Mouse (Mus musculus): ENCODE results near the gene Ano4. TPM values are rescaled to one million over a fixed set of nuclear protein-coding genes. Genes with fewer than 3 reads are reported as not detected.
"Not testable (repeated sequence)": the region's sequence is repeated elsewhere in the genome, so short reads cannot be mapped to it uniquely, and the experiment has no call there.

The Ano4 gene
- polyA plus RNA-seq, 1 experiment from 2014 or later: 0.99 TPM

DNA sequence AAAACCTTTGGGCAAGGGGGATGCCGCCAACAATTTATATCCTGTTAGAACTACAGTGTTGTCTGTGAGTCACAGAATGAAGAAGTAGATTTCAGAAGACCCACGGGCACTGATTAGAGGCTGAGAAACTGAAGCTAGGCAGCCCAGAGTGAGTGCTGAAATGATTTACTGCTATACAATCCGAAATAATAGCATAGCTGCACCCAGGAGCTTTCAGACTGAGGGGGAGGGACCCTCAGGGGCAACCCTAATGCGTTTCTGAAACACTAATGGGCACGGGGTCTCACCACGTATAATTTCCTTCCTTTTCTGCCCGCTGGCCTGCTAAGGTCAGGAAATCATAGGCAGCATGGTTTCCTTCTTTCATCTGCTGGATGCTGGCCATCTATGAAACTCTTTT, 242.5 kb downstream of the Ano4 start:
- Histone ChIP-seq H3K4me1 (ENCODE audit: insufficient read depth) (no peaks in the 10 kb centered on the region), H3K4me2 (no peak overlapping the region), H3K27ac (ENCODE audit: low read depth) (no peak overlapping the region), H3K4me3 (ENCODE audit: low read depth, low read length) (no peak overlapping the region), H3K9me3 (ENCODE audit: low read depth, low read length) (no peaks in the 10 kb centered on the region), H3K27me3 (ENCODE audit: insufficient read depth, low read length) (no peaks in the 10 kb centered on the region), H3K36me3 (ENCODE audit: insufficient read depth) (no peaks in the 10 kb centered on the region), H3K9ac (no peak overlapping the region)
- ATAC-seq (ENCODE audit: insufficient read depth) (no peak), DNase-seq (peak; percentile 4)
- TF ChIP-seq CTCF (IDR thresholded peaks at IDR 0.05; ENCODE audit: low read depth): no peak
- WGBS: 42% methylated on average over 7 of the region's 7 CpGs

DNA sequence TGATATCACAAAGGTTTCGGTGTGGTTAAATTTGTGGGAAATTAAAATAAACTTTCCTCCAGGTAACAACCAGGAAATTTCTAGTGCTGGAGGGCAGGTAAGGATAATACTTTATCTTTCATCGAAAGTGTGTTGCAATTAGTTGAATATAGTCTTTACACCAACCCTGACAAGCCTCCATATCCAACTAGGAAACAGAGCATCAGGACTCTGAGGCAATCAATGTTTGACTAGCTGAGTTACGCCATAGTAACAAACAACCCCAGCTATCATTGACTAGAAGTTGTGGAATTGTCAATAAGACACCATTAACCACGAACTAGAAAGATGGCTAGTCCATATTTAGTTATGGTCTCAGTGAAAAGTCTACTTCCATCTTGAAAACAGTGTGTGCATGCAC, 246.4 kb downstream of the Ano4 start:
- H3K27me3 ChIP-seq (ENCODE audit: insufficient read depth, low read length): no peaks in the 10 kb centered on the region
- H3K4me2 ChIP-seq: no peak overlapping the region
- no peak for TF ChIP-seq CTCF (IDR thresholded peaks at IDR 0.05; ENCODE audit: low read depth)
- H3K36me3 ChIP-seq (ENCODE audit: insufficient read depth): no peaks in the 10 kb centered on the region
- no peak overlapping the region for H3K4me3 ChIP-seq (ENCODE audit: low read depth, low read length)
- 70% methylated on average over 4 of the region's 4 CpGs for WGBS
- no peak overlapping the region for H3K9ac ChIP-seq
- no peaks in the 10 kb centered on the region for H3K9me3 ChIP-seq (ENCODE audit: low read depth, low read length)
- no peak for ATAC-seq (ENCODE audit: insufficient read depth)
- H3K27ac ChIP-seq (ENCODE audit: low read depth): no peak overlapping the region
- DNase-seq: no peak
- no peaks in the 10 kb centered on the region for H3K4me1 ChIP-seq (ENCODE audit: insufficient read depth)

DNA sequence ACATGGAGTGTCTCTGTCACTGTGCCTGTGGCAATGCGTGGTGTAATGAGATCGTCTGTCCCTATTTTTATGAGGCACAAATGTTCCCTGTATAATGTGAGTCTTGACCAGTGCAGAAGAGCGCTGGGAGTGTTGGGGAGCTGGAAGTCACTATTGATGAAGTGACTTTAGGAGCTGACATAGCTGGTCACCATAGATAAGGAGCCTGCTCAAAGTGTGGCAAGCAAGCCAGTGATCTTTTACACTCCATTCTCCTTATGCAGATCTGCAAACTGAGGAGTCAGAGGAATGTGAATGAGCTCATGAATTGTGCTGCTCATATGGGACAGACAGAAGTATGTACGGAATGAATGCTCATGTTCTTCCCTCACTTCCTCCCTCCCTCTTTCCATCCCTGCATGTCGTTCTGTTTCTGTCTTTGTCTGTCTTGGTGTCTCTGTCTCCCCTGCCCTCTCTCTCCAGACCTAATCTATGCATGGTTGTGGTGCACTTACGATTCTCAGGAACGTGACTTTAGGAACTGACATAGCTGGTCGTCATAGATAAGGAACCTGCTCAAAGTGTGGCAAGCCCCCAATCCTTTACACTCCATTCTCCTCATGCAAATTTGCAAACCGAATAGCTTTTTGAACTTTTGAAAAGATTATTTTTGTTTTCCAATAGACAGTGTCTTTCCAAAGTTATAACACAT, 252.1 kb downstream of the Ano4 start:
- Histone ChIP-seq H3K4me1 (ENCODE audit: insufficient read depth) (no peaks in the 10 kb centered on the region), H3K9ac (no peak overlapping the region), H3K9me3 (ENCODE audit: low read depth, low read length) (no peaks in the 10 kb centered on the region), H3K27me3 (ENCODE audit: insufficient read depth, low read length) (no peaks in the 10 kb centered on the region), H3K36me3 (ENCODE audit: insufficient read depth) (no peaks in the 10 kb centered on the region), H3K4me3 (ENCODE audit: low read depth, low read length) (no peak overlapping the region), H3K27ac (ENCODE audit: low read depth) (no peak overlapping the region), H3K4me2 (no peak overlapping the region)
- no peak for DNase-seq
- no peak for TF ChIP-seq CTCF (IDR thresholded peaks at IDR 0.05; ENCODE audit: low read depth)
- WGBS: 62% methylated on average over 9 of the region's 9 CpGs
- ATAC-seq (ENCODE audit: insufficient read depth): peak; percentile 35; the same call in 1 of the 2 replicates

DNA sequence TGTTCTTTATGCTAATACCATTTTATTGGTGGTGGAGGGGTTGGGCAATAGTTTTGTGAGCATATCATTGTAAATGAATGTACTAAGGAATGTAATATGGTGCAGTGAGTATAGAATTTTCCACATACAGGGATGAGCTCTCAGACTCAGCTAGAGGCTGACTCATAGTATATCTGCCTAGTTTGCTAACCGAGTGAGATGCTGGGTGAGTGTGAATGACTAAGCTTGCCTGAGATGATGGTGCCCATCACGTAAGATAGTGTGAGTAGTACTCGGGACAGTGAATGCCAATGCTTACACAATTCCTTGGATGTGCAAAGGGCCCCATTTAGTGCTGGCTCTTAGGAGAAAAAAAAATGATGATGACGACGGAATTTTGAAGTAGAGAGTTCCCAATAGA, 267.1 kb downstream of the Ano4 start:
- H3K9me3 ChIP-seq (ENCODE audit: low read depth, low read length): no peaks in the 10 kb centered on the region
- WGBS: 88% methylated on average over 5 of the region's 5 CpGs
- ATAC-seq (ENCODE audit: insufficient read depth): no peak

DNA sequence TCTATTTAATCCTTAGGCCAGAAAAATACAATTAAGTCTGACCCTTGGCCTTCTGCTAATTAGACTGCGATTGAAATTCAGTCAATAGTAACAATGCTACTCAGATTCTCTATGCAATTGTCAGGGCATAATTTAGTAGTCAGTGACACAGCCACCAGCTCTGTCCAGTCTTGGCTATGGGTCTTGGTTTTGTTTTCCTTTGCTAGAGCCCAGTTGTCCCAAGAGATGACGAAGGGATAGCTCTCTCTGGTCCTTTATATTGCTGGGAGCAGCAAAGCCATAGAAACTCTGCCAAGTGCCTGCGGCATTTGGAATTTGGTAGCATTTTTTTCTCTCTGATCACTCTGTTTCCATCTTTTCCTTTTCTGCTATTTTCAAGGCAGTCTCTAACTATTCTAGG, 288.7 kb downstream of the Ano4 start:
- Histone ChIP-seq H3K4me2 (no peak overlapping the region), H3K27me3 (ENCODE audit: insufficient read depth, low read length) (no peaks in the 10 kb centered on the region), H3K4me3 (ENCODE audit: low read depth, low read length) (no peak overlapping the region), H3K27ac (ENCODE audit: low read depth) (no peak overlapping the region), H3K9ac (no peak overlapping the region), H3K9me3 (ENCODE audit: low read depth, low read length) (no peaks in the 10 kb centered on the region), H3K4me1 (ENCODE audit: insufficient read depth) (no peaks in the 10 kb centered on the region), H3K36me3 (ENCODE audit: insufficient read depth) (no peaks in the 10 kb centered on the region)
- DNase-seq (no peak), ATAC-seq (ENCODE audit: insufficient read depth) (no peak)
- no peak for TF ChIP-seq CTCF (IDR thresholded peaks at IDR 0.05; ENCODE audit: low read depth)
- WGBS: 83% methylated on average over 3 of the region's 3 CpGs

More for the DNA sequence above, 267.1 kb downstream of the Ano4 start:
- Histone ChIP-seq H3K9ac (no peak overlapping the region), H3K27ac (ENCODE audit: low read depth) (no peak overlapping the region), H3K4me2 (no peak overlapping the region), H3K4me1 (ENCODE audit: insufficient read depth) (no peaks in the 10 kb centered on the region), H3K36me3 (ENCODE audit: insufficient read depth) (no peaks in the 10 kb centered on the region), H3K27me3 (ENCODE audit: insufficient read depth, low read length) (no peaks in the 10 kb centered on the region), H3K4me3 (ENCODE audit: low read depth, low read length) (no peak overlapping the region)
- DNase-seq: no peak
- no peak for TF ChIP-seq CTCF (IDR thresholded peaks at IDR 0.05; ENCODE audit: low read depth)

DNA sequence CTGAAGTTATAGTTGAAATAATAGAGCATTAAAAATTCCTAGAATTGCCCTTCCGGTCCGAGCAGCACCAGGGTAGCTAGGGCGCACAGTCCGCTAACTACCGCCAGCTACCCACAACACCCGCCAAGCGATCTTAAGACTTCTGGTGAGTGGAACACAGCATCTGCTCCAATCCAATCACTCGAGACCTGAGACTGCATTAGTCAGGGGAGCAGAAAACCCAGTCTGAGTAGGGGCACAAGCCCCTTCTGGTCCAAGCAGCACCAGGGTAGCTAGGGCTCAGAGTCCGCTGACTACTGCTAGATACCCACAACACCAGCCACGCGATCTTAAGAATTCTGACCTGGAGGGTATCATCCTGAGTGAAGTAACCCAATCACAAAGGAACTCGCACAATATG, 299.6 kb downstream of the Ano4 start:
- not testable (repeated sequence) for H3K27ac ChIP-seq (ENCODE audit: low read depth); H3K36me3 ChIP-seq (ENCODE audit: insufficient read depth); ATAC-seq (ENCODE audit: insufficient read depth); DNase-seq; H3K9me3 ChIP-seq (ENCODE audit: low read depth, low read length); H3K4me2 ChIP-seq; H3K9ac ChIP-seq; H3K4me1 ChIP-seq (ENCODE audit: insufficient read depth); H3K27me3 ChIP-seq (ENCODE audit: insufficient read depth, low read length); H3K4me3 ChIP-seq (ENCODE audit: low read depth, low read length)
- WGBS: 92% methylated on average over 12 of the region's 12 CpGs

DNA sequence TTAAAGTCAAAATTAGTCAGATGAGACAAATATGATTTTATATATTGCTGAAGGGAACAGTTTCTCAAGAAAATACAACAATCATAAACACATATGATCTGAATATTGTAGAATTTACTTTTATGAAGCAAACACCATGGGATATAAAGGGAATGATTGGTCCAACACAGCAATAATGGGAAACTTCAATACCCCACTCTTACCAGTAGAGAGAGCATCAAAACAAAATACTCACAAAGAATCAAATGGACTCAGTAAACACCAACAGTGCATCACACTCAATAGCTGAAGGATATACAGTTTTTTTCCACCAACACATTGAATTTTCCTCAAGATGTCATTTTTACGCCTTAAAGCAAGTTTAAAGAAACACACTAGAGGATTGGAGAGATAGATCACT, 300.4 kb downstream of the Ano4 start:
- WGBS: 88% methylated on average over 1 of the region's 1 CpGs

More for the DNA sequence above, 300.4 kb downstream of the Ano4 start:
- H3K36me3 ChIP-seq (ENCODE audit: insufficient read depth): no peaks in the 10 kb centered on the region
- H3K27me3 ChIP-seq (ENCODE audit: insufficient read depth, low read length): no peaks in the 10 kb centered on the region
- H3K4me1 ChIP-seq (ENCODE audit: insufficient read depth): no peaks in the 10 kb centered on the region
- DNase-seq: no peak
- no peak overlapping the region for H3K9ac ChIP-seq
- H3K4me2 ChIP-seq: no peak overlapping the region
- H3K9me3 ChIP-seq (ENCODE audit: low read depth, low read length): no peaks in the 10 kb centered on the region
- H3K4me3 ChIP-seq (ENCODE audit: low read depth, low read length): no peak overlapping the region
- no peak overlapping the region for H3K27ac ChIP-seq (ENCODE audit: low read depth)
- no peak for TF ChIP-seq CTCF (IDR thresholded peaks at IDR 0.05; ENCODE audit: low read depth)
- ATAC-seq (ENCODE audit: insufficient read depth): no peak

Measured in lung, embryonic 14.5 days (tissue).